Mouse (Mus musculus) myocyte (in vitro differentiated cells): ENCODE data around the gene Wdr41. TPM values are rescaled to one million over a fixed set of nuclear protein-coding genes. Genes with fewer than 3 reads are reported as not detected.

Source experiments
- H3K27me3 ChIP-seq: one replicate; pipeline ENCODE4 v1.6.1; 2011; ENCODE audit not compliant: control insufficient read depth, insufficient read depth, insufficient read length
- H3K36me3 ChIP-seq: one replicate; pipeline ENCODE4 v1.6.1; 2011; ENCODE audit not compliant: control insufficient read depth, insufficient read depth
- H3K4me2 ChIP-seq: one replicate; pipeline ENCODE4 v1.6.1; 2011; ENCODE audit warnings: low read depth, control low read depth
- H3K4me3 ChIP-seq: one replicate; pipeline ENCODE4 v1.5.1; 2011; ENCODE audit warnings: mild to moderate bottlenecking, control low read depth, moderate library complexity
- H3K79me2 ChIP-seq: one replicate; pipeline ENCODE4 v1.6.1; 2011; ENCODE audit not compliant: control insufficient read depth, insufficient read depth
- H3ac ChIP-seq: one replicate; pipeline ENCODE4 v1.6.1; 2011; ENCODE audit not compliant: control insufficient read depth, insufficient read length
- CEBPB ChIP-seq: IDR thresholded peaks from 2 replicates; pipeline ENCODE4 v1.6.1; 2011; ENCODE audit warnings: mild to moderate bottlenecking, moderate library complexity; ENCODE audit not compliant: poor library complexity, insufficient read depth, severe bottlenecking
- E2F4 ChIP-seq: IDR thresholded peaks from one replicate; pipeline ENCODE4 v1.6.1; 2011; ENCODE audit warnings: mild to moderate bottlenecking, control low read depth, moderate library complexity; ENCODE audit not compliant: insufficient read depth
- MAX ChIP-seq: IDR thresholded peaks from one replicate; pipeline ENCODE4 v1.6.1; 2011; ENCODE audit warnings: low read depth, mild to moderate bottlenecking, control low read depth
- MYOD1 ChIP-seq, 3 experiments: IDR thresholded peaks; one replicate each; pipeline ENCODE4 v1.6.1; 2011; ENCODE audit warnings: control low read depth in 2 of 3, low read depth in 2 of 3, mild to moderate bottlenecking in 2 of 3, moderate library complexity in 1 of 3; ENCODE audit not compliant: insufficient read length in 2 of 3, control insufficient read depth in 1 of 3
- MYOG ChIP-seq, 3 experiments: IDR thresholded peaks; one replicate each; pipeline ENCODE4 v1.6.1; 2011; ENCODE audit warnings: control low read depth in 2 of 3, low read depth in 2 of 3, mild to moderate bottlenecking in 2 of 3; ENCODE audit not compliant: insufficient read length in 2 of 3, control insufficient read depth in 1 of 3, insufficient read depth in 1 of 3
- POLR2A ChIP-seq: IDR thresholded peaks from one replicate; pipeline ENCODE4 v1.6.1; 2011; ENCODE audit warnings: low read depth, mild to moderate bottlenecking, control low read depth, moderate library complexity; ENCODE audit not compliant: insufficient read length
- POLR2AphosphoS2 ChIP-seq: IDR thresholded peaks from one replicate; pipeline ENCODE4 v1.6.1; 2011; ENCODE audit warnings: low read depth, control low read depth; ENCODE audit not compliant: insufficient read length
- REST ChIP-seq: IDR thresholded peaks from one replicate; pipeline ENCODE4 v1.6.1; 2011; ENCODE audit warnings: mild to moderate bottlenecking, control low read depth, moderate library complexity; ENCODE audit not compliant: insufficient read depth, insufficient read length
- SRF ChIP-seq: IDR thresholded peaks from one replicate; pipeline ENCODE4 v1.6.1; 2011; ENCODE audit warnings: low read depth; ENCODE audit not compliant: control insufficient read depth, insufficient read length
- TCF12 ChIP-seq: IDR thresholded peaks from one replicate; pipeline ENCODE4 v1.6.1; 2011; ENCODE audit warnings: mild to moderate bottlenecking, control low read depth; ENCODE audit not compliant: poor library complexity, insufficient read depth, severe bottlenecking
- TCF3 ChIP-seq: IDR thresholded peaks from one replicate; pipeline ENCODE4 v1.6.1; 2011; ENCODE audit warnings: low read depth, control low read depth; ENCODE audit not compliant: insufficient read length
- USF1 ChIP-seq: IDR thresholded peaks from one replicate; pipeline ENCODE4 v1.6.1; 2011; ENCODE audit warnings: low read depth, mild to moderate bottlenecking, control low read depth, moderate library complexity
- polyA plus RNA-seq: library from polyadenylated mRNA; unstranded; fragments of >200 nt; fragmentation: generic; extraction: Trizol; gene quantifications from one replicate; pipeline ENCODE4 v1.2.1, GENCODE M21; 2012; ENCODE audit warnings: missing spikeins

Wdr41 gene
- polyA plus RNA-seq, 1 experiment: 8.6 TPM

DNA sequence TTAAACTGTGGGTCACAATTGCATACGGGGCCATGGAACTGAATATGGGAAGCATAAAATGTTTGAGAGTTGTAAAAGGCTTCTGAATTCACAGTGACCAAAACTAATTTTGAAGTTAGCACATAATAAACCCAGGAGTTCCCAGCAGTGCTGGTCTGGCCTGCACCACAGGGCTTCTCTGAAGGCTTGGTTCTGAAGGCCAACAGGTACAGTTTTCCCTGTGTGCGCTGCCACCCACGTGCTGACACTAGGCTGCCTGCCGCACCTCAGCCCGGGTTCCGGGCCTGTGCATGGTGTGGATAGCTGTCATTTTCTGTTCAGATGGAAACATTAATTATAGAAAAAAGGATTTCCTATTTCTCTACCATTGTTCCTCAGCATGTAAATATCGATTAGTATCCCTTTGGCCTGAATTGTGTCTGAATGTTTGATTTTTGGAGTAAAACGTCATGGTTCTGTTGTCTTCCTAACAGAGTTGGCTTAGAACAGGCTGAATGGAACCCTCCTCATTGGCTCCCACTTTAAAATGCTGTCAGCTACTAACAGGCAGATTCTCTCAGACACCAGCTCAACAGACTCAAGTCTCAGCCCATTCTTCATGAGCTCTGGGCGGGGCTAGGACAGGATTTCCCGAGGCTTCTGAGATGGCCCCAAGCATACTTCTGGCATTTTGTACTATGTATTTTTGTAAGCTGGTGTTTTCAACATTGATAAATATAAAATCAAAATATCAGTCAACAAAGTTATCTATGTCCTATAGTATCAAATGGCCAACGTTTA lies 80.5 kb downstream of the Wdr41 start:
- Histone ChIP-seq H3ac (no peak overlapping the region), H3K36me3 (no peaks in the 10 kb centered on the region), H3K4me2 (no peak overlapping the region), H3K4me3 (no peak overlapping the region), H3K79me2 (no peaks in the 10 kb centered on the region), H3K27me3 (no peaks in the 10 kb centered on the region)
- TF ChIP-seq REST (no peak), E2F4 (no peak), TCF12 (no peak), TCF3 (no peak), USF1 (no peak), SRF (no peak), POLR2A (no peak), MAX (no peak), MYOG (IDR thresholded peaks at IDR 0.05; ENCODE audit: control insufficient read depth in 1 of 3, insufficient read depth in 1 of 3, insufficient read length in 2 of 3, low read depth in 2 of 3) (no peak)

DNA sequence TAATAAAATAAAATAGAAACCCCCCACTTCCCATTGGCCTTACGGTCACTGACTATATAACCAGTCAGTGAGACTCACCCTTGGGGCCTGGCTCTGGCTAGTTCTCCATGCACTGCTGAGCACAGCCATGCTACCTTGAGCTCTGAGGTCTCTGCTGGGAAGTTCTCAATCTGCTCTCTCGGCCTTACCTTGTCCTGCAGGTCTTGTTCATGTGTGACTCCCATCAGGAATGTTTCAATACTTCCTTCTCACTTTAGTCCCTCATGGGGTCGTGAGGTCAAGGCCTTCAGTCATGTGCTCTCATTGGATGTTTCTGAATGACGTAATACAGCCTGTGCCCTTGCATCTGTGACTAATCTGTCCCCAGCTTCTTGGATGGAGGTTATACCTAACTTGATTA lies 82.7 kb downstream of the Wdr41 start:
- no peak overlapping the region for H3K4me3 ChIP-seq
- H3K4me2 ChIP-seq: no peak overlapping the region
- no peaks in the 10 kb centered on the region for H3K27me3 ChIP-seq
- H3K79me2 ChIP-seq: no peaks in the 10 kb centered on the region
- TF ChIP-seq POLR2AphosphoS2 (no peak), TCF12 (no peak), SRF (no peak), E2F4 (no peak), POLR2A (no peak), USF1 (no peak), TCF3 (no peak), MYOD1 (IDR thresholded peaks at IDR 0.05; ENCODE audit: control insufficient read depth in 1 of 3, insufficient read length in 2 of 3, low read depth in 2 of 3) (no peak), MAX (no peak), REST (no peak), CEBPB (no peak), MYOG (IDR thresholded peaks at IDR 0.05; ENCODE audit: control insufficient read depth in 1 of 3, insufficient read depth in 1 of 3, insufficient read length in 2 of 3, low read depth in 2 of 3) (no peak)
- no peaks in the 10 kb centered on the region for H3K36me3 ChIP-seq
- no peak overlapping the region for H3ac ChIP-seq

DNA sequence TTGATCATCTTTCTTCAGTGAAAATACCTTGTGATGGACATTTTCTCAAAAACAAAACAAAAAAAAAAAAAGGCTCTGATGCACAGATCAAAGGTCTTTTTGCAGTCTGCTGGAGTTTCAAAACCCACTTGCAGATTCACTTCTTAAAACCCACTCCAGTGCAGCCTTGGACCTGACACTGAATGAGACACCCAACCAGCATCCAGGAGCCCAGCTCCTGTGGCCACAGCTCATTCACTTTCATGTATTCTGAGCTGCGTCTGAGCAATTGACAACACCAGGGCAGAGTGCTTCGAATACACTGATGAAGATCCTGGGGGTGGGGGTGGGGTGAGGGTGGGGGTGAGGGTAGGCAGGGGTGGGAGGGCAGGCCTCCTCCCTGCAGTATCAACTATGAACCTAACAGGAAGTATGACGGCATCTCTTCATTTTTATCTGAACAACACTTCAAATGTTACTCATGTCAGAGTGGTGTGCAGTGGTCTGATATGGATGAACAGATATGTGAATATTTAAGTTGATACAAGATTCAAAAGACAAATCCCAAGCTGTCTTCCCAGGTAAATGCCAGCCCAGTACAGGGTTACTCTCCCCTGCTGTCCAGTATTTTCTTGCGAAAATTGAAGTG lies 87.4 kb downstream of the Wdr41 start:
- Histone ChIP-seq H3K4me2 (no peak overlapping the region), H3K27me3 (no peaks in the 10 kb centered on the region), H3K79me2 (no peaks in the 10 kb centered on the region), H3K36me3 (no peaks in the 10 kb centered on the region), H3K4me3 (no peak overlapping the region), H3ac (no peak overlapping the region)
- no peak for TF ChIP-seq MYOD1 (IDR thresholded peaks at IDR 0.05; ENCODE audit: control insufficient read depth in 1 of 3, insufficient read length in 2 of 3, low read depth in 2 of 3)
- TF ChIP-seq MYOG (IDR thresholded peaks at IDR 0.05; ENCODE audit: control insufficient read depth in 1 of 3, insufficient read depth in 1 of 3, insufficient read length in 2 of 3, low read depth in 2 of 3): no peak
- no peak for TF ChIP-seq MAX
- TF ChIP-seq USF1: no peak
- TF ChIP-seq CEBPB: no peak
- TF ChIP-seq POLR2AphosphoS2: no peak
- no peak for TF ChIP-seq E2F4
- TF ChIP-seq REST: no peak
- no peak for TF ChIP-seq SRF
- no peak for TF ChIP-seq TCF3
- TF ChIP-seq TCF12: no peak

DNA sequence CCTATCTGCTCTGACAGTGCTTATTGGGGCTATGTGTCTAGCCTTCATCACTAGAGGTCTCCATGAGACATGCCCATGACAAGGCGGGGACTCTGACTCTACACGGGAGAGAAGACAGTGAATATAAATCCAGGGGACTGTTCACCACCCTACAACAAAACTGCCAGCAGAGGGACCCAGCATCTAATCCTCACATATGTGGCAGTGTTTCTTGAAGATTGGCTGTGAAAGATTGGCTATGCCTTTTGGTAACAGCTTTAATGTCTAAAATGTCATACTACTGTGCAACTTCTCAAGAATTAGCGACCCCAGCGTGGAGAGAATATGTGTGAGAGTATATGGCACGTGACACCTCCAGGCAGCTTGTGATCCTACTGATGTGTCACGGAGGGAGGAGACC lies 91.7 kb downstream of the Wdr41 start:
- Histone ChIP-seq H3K4me2 (no peak overlapping the region), H3K36me3 (no peaks in the 10 kb centered on the region), H3K27me3 (no peaks in the 10 kb centered on the region), H3ac (no peak overlapping the region), H3K4me3 (no peak overlapping the region), H3K79me2 (no peaks in the 10 kb centered on the region)
- no peak for TF ChIP-seq MAX
- no peak for TF ChIP-seq MYOG (IDR thresholded peaks at IDR 0.05; ENCODE audit: control insufficient read depth in 1 of 3, insufficient read depth in 1 of 3, insufficient read length in 2 of 3, low read depth in 2 of 3)
- TF ChIP-seq USF1: no peak
- no peak for TF ChIP-seq POLR2AphosphoS2
- TF ChIP-seq E2F4: no peak
- no peak for TF ChIP-seq MYOD1 (IDR thresholded peaks at IDR 0.05; ENCODE audit: control insufficient read depth in 1 of 3, insufficient read length in 2 of 3, low read depth in 2 of 3)

DNA sequence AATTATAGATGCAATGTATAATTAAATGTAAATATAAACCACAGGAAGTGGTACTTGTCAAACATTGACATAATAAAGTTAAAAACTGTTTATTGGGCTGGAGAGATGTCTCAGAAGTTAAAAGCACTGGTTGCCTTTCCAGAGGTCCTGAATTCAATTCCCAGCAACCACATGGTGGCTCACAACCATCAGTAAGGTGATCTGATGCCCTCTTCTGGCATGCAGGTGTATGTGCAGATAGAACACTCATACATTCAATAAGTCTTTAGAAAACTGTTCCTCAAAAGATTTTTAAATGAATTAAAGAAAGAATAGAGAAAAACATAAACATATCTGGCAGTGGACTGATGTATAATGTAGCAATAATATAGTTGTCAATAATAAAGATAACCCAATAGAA lies 94.1 kb downstream of the Wdr41 start:
- Histone ChIP-seq H3ac (no peak overlapping the region), H3K36me3 (no peaks in the 10 kb centered on the region), H3K79me2 (no peaks in the 10 kb centered on the region), H3K4me3 (no peak overlapping the region), H3K27me3 (peaks cover 6% of the 10 kb centered on the region), H3K4me2 (no peak overlapping the region)
- TF ChIP-seq POLR2AphosphoS2 (no peak), MYOD1 (IDR thresholded peaks at IDR 0.05; ENCODE audit: control insufficient read depth in 1 of 3, insufficient read length in 2 of 3, low read depth in 2 of 3) (no peak), MYOG (IDR thresholded peaks at IDR 0.05; ENCODE audit: control insufficient read depth in 1 of 3, insufficient read depth in 1 of 3, insufficient read length in 2 of 3, low read depth in 2 of 3) (no peak), SRF (no peak), POLR2A (no peak)
